Mouse (Mus musculus): ENCODE data around the gene Apbb2.

Gene Apbb2

DNA sequence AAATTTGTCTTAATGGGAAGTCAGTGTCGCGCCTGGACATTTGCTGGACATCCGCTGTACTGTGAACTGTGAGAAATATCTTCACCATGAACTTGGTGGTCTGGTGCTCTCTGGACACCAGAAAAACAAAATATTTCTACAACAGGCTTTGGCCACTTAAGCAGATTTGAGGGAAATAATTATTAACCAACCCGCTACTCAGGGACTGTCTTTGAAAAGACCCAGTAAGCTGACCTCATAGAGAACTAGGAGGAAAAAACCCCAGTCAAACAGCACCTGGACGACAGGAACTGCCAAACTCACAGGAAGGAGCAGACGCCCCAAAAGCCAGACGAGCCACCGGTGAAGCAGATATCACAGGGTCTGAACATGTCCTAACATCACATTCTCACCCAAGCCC is 18.2 kb downstream of the Apbb2 start:
- DNase-seq: peak; percentile 29

DNA sequence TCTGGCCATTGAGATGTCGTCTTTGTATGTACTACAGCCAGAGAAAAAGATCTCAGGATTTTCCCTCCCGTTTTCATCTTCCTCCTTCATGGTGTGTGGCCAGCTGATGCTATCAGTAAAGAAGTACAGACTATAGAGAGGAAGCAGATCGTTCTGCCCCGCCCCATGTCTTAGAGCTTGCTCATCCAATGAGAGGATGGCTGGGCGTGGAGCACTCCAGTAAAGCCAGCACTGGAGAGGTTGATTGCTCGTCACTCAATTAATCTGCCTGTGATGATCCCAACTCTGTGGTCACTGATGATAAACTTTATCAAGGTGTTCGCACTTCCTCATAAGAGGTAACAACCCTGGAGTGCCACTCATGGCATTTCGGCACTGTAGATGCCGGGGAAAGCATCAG is 18.7 kb downstream of the Apbb2 start:
- DNase-seq: no peak

DNA sequence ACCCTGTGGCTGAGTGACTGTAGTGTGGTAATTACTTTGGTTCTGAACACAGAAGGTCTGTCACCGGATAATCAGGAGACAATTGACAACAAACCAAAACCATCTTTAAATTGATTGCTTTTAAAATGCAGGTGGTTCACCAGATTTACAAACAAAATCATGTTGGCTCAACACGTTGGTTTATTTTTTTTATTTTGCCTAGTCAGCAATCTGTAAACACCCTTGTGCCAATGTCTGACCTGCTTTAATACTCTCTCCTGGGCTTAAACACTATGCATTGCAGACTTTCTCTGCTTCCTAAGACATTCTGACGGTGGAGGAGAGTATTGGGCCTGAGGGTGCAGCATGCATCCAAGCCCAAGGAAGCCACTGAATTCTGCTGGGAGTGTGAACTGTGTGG is 22.3 kb downstream of the Apbb2 start:
- no peak for DNase-seq

DNA sequence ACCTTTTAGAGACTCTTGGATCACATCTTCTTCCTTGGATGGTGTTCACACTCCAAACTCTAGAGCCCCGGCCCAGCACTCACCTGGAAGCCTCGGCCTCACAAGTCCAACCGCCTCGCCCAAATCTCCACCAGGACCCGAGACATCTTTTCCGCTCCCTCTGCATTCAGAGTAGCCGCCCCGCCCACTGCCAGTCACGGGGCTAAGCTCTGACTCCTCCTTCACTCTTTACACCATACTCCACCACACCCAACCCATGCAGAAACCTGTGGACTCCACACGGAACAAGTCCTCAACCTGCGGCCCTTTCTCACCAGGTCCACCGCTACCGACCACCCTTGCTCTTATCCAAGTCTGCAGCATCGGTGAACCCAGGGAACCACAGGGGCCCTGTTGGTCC is 23.7 kb downstream of the Apbb2 start:
- no peak for DNase-seq

DNA sequence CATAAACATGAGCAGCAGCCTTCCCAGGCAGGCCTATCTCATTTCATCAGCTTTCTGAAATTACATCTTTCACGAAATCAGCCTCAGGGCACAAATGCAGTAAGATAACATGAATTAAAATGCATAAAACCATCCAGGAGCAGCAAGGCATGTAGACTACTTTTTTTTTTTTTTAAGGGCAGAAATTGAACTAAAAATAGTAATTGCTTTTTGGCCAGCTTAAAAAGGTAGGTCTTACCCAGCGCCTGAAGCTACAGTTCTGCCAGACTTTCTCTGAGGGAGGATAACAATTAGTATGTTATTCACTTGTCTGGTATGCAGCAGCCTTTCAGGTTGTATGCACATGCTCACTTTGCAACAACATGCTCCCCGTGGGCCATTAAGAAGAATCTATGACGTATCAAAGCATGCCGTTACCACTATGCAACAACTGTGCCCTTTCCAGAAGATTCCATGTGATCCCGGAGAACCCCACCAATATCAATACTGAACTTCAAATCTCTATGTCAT is 32.3 kb downstream of the Apbb2 start:
- DNase-seq: no peak

DNA sequence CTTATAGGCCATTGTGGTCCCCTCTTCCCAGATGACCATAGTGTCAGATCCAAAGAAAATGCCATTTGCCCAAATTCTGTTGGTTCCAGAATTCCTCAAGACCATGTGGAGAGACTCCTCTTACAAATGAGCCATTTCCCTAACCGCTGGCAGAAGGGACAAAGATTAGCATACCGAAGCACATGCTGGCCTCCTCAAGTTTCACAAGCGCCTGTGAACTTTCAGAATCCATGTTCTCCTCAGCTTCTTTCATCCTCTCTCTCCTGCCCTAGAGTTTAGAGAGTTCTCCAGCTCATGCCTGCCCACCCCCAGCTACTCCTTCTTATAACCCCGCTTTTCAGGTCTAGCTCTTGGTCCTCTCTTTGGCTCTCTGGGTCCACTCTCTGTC is 35.6 kb downstream of the Apbb2 start:
- DNase-seq: no peak

DNA sequence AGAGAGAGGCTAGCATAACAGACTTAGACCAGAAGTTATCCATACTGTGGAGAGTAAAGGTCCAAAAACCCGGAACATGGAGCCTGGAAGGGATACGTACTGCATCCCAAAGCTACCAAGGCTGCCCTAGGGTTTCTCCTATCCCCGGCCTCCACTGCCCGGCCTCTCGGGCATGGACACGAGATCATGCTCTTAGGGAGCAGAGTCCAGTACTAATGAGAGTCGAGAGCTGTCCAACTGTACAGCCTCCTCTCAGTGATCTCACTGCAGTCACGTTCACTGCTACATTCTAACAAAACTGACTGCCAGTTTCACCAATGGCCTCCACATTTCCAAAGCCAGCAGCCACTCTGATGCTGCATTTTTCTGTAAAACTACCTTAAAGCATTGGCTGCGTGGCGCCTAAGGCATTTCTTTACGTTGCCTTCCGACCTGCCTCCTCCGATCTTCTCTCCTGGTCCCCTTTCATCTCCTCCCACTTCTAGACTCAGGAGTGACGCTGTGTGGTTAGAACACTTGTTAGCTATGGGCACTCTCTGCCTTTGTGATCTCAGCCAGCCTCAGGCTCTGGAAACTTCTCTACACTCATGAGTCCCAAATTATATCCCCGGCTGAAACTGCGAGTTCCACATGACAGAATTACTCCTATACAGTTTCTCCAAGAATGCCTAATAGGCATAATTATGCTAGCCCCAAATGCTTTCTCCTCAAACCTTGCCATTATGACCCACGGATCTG is 36.1 kb downstream of the Apbb2 start:
- peak; percentile 60 for DNase-seq

DNA sequence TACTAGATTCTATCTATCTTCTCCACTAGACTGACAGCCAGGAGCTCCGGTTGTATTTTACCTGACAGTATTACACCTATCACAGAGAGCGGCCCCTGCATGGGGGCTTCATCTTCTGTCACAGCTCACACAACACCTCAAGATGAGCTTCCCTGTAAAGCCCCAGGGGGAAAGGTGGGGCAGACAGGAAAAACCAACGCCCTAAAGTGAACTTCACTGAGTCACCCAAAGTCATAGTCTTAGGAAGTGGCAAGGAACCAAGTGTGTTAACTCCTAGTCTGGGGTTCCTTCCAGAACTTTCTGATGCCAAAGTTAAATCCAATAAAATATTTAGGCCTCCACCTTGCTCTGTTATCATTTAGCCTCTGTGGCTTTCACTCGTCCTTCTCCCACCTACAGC is 39.5 kb downstream of the Apbb2 start:
- no peak for DNase-seq

DNA sequence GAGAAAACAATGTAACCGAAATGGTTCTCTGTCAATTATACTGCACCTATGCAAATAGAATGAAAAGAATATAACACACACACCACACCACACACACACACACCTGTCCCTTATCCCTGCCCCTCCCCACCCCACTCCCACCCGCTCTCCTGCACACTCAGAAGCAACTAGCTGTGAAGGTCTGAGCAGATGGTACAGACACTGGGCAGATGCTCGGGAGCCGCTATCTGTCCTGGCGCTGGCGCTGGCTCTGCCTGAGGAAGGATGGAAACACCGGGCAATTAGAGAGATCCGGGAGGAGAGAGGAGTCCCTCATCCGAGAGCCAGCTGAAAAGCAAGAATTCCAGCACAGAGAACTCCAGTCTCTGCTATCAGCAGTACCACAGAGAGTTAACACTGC is 42.3 kb downstream of the Apbb2 start:
- DNase-seq: no peak

DNA sequence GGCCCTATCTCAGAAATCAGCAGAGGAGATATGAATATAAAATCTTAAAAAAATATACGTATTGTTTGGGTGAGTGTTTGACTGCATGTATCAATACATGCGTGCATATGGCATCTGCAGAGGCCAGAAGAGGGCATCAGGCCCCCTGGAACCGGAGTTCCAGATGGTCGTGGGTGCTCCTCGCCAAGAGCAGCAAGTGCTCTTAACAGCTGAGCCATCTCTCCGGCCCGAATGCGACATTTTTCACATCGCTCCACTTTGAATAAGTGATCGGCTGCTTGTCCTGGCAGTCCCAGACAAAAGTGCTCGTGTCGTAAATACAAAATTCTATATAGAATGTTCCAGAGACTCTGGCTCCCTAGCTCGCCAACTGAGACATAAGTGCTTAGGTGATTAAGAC is 43.4 kb downstream of the Apbb2 start:
- DNase-seq: no peak

DNA sequence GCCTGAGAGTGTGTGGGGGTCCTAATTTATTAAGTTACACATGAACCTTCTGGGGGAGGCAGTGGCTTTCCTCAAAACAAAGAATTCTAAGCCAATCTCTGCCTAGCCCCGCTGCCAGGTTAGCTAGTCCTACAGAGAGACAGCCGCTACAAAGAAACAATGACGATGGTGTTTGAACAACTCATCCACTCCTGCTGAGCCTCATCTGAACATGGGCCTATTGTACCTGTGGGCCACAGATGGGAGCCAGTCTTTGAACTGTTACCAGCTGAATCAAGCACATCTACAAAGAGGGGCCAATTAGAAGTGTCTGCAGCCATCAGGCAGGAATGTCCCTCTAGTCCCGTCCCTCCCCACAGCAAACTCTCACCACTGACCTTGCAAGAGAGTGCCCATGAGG is 45.3 kb downstream of the Apbb2 start:
- DNase-seq: no peak

DNA sequence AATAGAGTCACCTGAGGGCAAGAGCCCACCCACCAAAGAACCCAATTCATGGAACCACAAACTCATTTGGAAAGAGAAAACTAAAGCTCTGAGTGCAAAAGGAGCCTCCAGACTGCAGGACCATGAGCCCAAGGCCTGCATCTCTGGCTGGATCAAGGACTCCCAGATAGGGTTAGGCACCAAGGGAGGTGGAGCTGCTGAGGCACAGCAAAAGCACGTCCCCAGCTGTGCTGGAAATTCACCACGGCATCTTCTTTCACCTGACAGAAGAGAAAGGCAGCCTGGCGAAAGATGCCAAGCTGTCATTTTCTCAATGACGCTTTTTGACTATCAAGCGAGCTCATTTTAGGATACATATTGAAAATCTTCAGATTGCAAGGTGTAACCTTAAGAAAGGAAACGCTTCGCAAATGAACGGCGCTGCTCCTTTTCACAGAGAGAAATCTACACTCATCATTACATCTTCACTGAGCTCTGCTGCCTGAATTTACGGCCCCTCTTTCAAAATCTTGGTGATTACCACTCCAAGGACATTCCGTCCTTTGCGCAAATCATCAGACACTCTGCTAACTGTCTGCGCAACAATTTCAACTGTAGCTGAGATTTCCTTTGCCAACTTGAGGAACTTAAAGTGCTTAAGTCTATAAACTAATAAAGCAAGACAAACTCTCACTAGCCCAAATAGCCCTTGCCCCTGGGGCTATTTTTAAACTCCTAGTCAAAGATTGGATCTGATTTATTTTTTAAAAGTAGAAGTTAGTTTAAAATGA is 46.3 kb downstream of the Apbb2 start:
- DNase-seq: no peak

DNA sequence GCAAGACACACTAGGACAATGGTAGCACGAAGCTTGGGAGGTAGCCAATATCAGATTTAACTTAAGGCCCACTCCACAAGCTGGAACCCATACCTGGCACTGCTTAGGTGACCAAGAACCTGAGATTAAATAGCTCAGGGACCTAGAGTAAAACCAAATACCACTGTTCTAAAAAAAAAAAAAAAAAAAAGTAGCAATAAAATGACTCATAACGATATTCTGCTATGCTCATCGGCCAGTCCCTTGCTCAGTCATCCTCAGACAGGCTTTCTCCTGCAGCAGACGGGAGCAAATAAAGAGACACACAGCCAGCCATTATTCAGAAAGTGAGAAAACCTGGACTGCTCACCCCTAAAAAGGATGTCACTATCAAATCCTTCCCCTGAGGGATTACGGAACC is 47.9 kb downstream of the Apbb2 start:
- DNase-seq: no peak

DNA sequence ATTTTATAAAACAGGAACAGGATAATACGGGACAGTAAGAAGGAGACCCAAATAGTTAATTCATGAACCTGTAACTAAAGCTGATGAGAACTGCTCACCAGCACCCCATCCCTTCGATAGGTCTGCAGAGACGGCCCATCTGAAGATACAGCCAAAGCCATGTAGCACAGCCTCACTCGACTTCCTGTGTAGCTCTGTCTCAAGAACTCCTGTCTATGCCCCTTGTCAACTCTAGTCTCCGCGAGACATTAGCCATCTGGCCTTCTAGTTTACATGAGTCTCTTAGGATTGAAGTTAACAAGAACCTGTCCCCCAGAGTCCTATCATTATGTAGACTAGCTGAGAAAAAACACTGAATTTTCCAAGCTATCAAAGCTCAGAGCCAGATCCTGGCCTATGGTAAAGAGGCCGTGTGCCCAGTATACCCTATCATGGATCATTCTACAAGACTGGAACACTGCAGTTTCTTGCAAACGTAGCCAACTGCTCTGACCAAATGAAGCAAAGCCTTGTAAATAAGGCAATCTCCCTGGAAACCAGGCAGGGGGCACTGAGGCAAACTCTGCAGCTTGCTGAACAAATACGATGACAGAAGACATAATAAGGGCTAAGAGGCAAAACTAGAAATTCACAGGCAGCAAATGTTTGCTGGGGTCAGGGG is 49.3 kb downstream of the Apbb2 start:
- no peak for DNase-seq

DNA sequence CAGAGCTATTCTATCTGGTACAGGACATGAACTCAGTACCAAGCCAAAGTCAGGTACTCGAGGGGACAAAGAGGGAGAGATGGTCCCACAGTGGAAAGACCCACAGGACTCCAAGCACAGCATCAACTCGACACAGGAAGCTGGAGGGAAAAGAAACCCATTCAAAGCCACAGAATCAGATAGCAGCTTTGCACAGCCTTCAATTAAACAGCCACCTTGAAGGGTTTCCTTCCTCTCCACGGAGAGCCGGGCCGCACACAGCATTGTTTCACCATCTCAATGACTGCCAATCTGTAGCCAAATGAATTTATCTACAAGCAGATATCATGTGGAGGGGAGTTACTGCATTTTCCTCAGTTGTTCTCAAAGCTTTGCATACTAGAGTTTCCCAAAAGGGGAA is 50.6 kb downstream of the Apbb2 start:
- no peak for DNase-seq

DNA sequence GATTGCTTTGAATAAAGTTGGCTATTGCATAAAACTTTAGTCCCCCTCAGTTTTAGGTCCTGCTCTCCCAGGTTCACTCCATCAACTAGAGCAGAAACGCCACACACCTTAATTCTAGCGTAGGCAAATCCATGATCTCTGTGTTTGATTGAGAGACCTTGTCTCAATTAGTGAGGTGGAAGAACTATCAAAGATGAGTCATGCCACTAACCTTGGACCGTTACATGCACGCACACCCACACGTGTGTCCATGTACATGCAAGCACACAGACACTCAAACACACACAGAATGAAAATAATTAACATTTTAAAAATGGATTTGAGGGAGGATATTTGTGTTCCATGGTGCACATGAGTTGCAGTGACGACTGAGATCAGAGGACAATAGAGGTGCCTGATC is 51.2 kb downstream of the Apbb2 start:
- no peak for DNase-seq

DNA sequence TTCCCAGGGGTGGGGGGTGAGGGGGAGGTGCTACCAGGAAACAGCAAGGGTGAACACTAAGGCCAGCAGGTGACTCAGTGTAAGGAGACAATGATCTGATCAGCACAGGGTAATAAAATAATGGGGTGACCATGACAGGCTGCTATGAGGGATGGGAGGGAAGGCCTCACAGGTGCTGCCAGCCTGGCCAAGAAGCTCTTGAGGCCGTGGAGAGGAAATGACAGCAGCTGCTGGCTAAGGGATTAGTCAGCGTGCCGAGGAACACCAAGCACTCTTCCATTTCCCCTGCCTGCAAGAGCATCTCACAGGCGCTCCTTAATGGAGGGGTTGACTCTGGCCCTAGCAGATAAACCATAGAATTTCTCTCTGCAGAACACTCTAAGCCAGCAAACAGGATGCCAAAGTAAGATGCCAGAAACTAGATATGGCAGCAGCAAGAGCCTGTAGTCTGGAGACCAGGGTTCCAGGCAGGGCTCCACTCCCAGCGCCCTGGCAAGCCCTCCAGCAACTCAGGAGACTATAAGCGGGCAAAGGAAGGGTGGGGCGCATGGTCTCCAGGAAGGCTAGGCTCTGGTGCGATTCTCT is 58.9 kb downstream of the Apbb2 start:
- DNase-seq: no peak

DNA sequence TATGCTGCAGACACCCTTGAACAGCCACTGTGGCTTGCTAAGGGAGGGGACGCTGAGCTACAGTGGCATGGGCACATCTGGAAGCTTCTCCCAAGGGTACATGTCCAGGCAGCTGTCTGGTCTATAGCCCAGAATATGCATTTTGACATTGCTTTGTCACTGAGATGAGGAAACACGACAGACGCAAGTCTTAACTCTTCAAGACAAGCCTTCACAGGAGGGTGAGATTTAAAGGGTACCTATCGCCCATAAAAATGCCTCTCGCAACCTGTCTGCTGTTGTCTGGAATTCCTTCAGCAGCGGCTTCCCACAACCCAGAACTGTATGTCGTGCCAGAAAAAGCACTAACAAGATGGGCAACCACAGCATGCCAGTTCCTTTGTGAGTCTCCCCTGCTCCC is 60.5 kb downstream of the Apbb2 start:
- no peak for DNase-seq

DNA sequence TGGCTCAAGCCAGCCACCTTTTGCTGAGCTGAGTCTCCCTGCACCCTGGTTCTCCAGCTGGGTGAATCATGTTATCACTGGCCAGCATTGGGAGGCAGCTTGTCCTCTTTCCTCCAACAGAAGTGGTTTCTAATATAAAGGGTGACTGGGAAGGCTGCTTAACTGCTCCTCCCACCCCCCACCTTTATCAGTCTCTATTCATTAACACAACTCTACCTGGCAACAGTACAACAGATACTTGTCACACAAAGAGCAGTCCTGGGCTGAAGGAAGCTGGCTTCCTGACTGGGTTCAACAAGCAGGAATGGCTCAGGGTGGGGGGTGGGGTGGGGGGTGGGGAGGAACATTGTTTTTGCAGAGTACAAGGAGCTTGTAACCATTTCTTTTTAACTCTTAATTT is 64.7 kb downstream of the Apbb2 start:
- DNase-seq: no peak

DNA sequence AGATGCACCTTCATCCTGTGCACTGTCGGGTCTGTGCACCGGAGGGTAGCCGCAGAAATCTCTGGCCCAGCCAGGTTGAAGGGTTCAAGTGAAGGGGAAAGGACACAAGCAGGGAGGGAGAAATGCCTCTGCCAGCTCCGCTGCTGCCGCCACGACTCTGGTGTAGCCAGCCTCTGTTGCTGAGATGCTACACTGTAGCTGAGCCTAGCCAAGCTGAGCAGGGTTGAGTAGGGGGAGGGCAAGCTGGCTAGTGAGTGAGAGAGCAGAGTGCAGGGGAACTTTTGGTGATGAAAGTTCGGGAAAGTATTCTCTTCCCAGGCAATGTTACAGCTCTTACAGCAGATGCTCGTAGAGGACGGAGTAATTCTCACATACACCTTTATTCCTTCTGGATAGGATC is 66.3 kb downstream of the Apbb2 start:
- no peak for DNase-seq

DNA sequence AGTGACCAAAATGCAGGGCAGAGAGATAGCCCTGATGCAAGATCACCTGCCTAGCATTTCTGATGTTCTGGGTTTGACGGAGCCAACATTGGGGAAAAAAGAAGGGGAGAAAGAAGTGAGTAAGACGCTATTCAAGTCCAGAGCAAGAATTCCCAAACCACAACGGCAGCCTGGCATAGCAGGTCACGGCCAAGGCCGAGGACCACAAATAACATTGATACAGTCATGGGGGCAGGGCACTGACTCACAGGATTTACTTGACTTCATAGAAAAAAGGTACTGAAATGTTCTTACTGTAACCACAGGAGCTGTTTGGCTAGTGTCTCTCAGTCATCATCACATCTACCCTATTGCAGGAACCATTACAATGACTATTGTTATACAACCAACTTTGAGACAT is 68.3 kb downstream of the Apbb2 start:
- DNase-seq: no peak

DNA sequence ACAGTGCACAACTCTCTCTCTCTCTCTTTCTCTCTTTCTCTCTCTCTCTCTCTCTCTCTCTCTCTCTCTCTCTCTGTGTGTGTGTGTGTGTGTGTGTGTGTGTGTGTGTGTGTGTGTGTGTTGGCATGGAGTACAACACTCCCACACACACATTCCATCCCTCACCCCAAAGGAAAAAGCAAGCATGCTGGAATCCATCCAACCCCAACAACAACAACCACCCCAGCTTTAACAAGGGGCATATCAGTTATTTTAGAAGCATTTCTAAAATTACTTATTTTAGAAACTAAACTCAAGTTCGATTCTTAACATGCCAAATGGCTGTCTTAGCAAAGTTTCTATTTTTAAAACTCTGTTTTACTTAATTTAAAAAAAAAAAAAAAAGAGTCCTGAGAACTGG is 68.9 kb downstream of the Apbb2 start:
- no peak for DNase-seq

DNA sequence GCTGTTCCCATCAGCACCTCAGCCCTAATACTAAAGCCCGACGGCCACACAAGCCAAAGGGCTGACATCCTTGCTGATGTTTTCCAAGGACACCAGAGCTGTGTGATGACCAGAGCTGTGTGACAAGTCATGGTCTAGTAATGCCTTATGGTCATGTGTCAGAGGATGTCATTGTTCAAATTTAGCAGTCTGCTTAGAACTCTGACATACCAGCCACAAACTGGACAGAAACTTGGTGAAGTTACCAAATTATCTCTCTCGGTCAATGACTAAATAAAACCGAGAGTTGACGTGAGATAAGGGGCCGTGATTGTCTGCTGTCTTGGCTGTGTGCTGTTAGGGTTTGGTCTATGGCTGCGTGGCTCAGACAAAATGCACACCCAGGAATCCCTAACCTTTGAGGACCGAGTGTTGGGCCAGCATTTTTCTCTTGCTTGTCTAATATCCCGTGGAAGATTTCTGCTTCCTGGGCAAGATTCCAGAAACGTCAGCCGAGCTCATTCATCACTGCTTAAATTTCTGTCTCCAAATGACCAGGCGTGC is 71.5 kb downstream of the Apbb2 start:
- peak; percentile 69 for DNase-seq
